Mouse (Mus musculus) ES-E14 (cell line): ENCODE data around the gene Apon. TPM values are rescaled to one million over a fixed set of nuclear protein-coding genes. Genes with fewer than 3 reads are reported as not detected.

ENCODE experiments used
- DNase-seq: peaks from one replicate; pipeline ENCODE4 v3.0.0-alpha.2; 2013; ENCODE audit warnings: low read depth, low spot score
- H3K27ac ChIP-seq: 2 replicates; pipeline ENCODE4 v1.5.1; 2012; ENCODE audit warnings: low read depth, mild to moderate bottlenecking, low read length, moderate library complexity, mixed read lengths; ENCODE audit not compliant: poor library complexity, insufficient read depth, severe bottlenecking
- H3K36me3 ChIP-seq: 2 replicates; pipeline ENCODE4 v1.6.1; 2012; ENCODE audit warnings: mild to moderate bottlenecking, low read length, moderate library complexity, mixed read lengths; ENCODE audit not compliant: control insufficient read depth, poor library complexity, insufficient read depth, severe bottlenecking
- H3K4me1 ChIP-seq, 2 experiments: fragments of 150-350 bp in 1 of 2; sonication (generic) in 1 of 2; 2 replicates each; pipeline ENCODE4 v1.6.1; 2012; ENCODE audit warnings: low read length in 2 of 2, mild to moderate bottlenecking in 1 of 2, mixed read lengths in 1 of 2; ENCODE audit not compliant: control insufficient read depth in 2 of 2, insufficient read depth in 2 of 2, poor library complexity in 1 of 2
- H3K4me3 ChIP-seq, 2 experiments: fragments of 150-350 bp in 1 of 2; sonication (generic) in 1 of 2; 2 replicates each; pipeline ENCODE4 v1.5.1; 2012; ENCODE audit warnings: low read length in 2 of 2, low read depth in 1 of 2, mild to moderate bottlenecking in 1 of 2, mixed read lengths in 1 of 2; ENCODE audit not compliant: insufficient read depth in 1 of 2, poor library complexity in 1 of 2, severe bottlenecking in 1 of 2
- H3K9ac ChIP-seq: 2 replicates; pipeline ENCODE4 v1.6.1; 2012; ENCODE audit warnings: low read depth, mild to moderate bottlenecking, low read length, mixed read lengths; ENCODE audit not compliant: poor library complexity, insufficient read depth, severe bottlenecking
- H3K9me3 ChIP-seq: fragments of 150-350 bp; sonication (generic); 2 replicates; pipeline ENCODE4 v1.6.1; 2012; ENCODE audit warnings: low read depth, mild to moderate bottlenecking, low read length; ENCODE audit not compliant: control insufficient read depth, insufficient read depth
- CHD2 ChIP-seq: IDR thresholded peaks from 2 replicates; pipeline ENCODE4 v1.6.1; 2014; ENCODE audit warnings: mild to moderate bottlenecking, low read depth, low read length, inconsistent platforms
- HCFC1 ChIP-seq: IDR thresholded peaks from 2 replicates; pipeline ENCODE4 v1.6.1; 2012; ENCODE audit warnings: low read length, inconsistent platforms, borderline replicate concordance; ENCODE audit not compliant: insufficient read depth
- MAFK ChIP-seq: IDR thresholded peaks from 2 replicates; pipeline ENCODE4 v1.6.1; 2014; ENCODE audit warnings: mild to moderate bottlenecking, low read depth, low read length, inconsistent platforms; ENCODE audit not compliant: insufficient read depth
- ZC3H11A ChIP-seq: IDR thresholded peaks from 2 replicates; pipeline ENCODE4 v1.6.1; 2012; ENCODE audit warnings: low read depth, mild to moderate bottlenecking, inconsistent platforms, low read length, borderline replicate concordance
- ZNF384 ChIP-seq: IDR thresholded peaks from 2 replicates; pipeline ENCODE4 v1.6.1; 2012; ENCODE audit warnings: low read depth, low read length, inconsistent platforms
- in situ Hi-C, 2 experiments: fragments of 600-800 bp; cut with MboI; formaldehyde crosslinking; loops; one replicate each; pipeline ENCODE4 v1.15.1; 2025; ENCODE audit warnings: low sequenced_read_pairs in 2 of 2, inconsistent platforms in 1 of 2; ENCODE audit not compliant: unreplicated experiment in 2 of 2
- total RNA-seq: library from RNA; depleted of rRNA; stranded (reverse); fragments of 300-350 nt; gene quantifications from 2 replicates; pipeline ENCODE4 v1.2.3, GENCODE M21; 2012; rRNA removed

Apon gene
- total RNA-seq, 1 experiment: 0.31 TPM

- TF ChIP-seq CHD2 (no peak), HCFC1 (no peak), ZC3H11A (no peak), MAFK (no peak), ZNF384 (no peak)
- in situ Hi-C loops: no loop called here
- Histone ChIP-seq H3K4me1 (peaks cover 0 to 6% of the 10 kb centered on the region in 2 experiments; a peak in 1 of 4 replicates), H3K4me3 (peak overlapping the region; percentile 87 to 89), H3K9me3 (no peaks in the 10 kb centered on the region), H3K9ac (peak overlapping the region; percentile 98), H3K27ac (peak overlapping the region; percentile 91), H3K36me3 (no peaks in the 10 kb centered on the region)
- no peak for DNase-seq
Measured at GRCm38 (mm10) chr10:128302357-128302756, 48.5 kb downstream of the Apon start.

- no peak for TF ChIP-seq ZC3H11A
- Histone ChIP-seq H3K9ac (peak overlapping the region; percentile 98), H3K9me3 (no peaks in the 10 kb centered on the region), H3K4me3 (peak overlapping the region; percentile 87 to 89), H3K27ac (peak overlapping the region; percentile 91), H3K36me3 (peaks cover under 1% of the 10 kb centered on the region; the same call in 1 of the 2 replicates), H3K4me1 (peaks cover 0 to 6% of the 10 kb centered on the region in 2 experiments; a peak in 1 of 4 replicates)
- DNase-seq: no peak
- in situ Hi-C loops: no loop called here
Measured at GRCm38 (mm10) chr10:128302785-128303125, 48.9 kb downstream of the Apon start.

GRCm38 (mm10) chr10:128303126-128304021 is 49.5 kb downstream of the Apon start, which contains the start of gene Pan2:
Pan2 (plus strand) TSS chr10:128303335.
- in situ Hi-C loops: no loop called here
- H3K36me3 ChIP-seq: peaks cover 5% of the 10 kb centered on the region; the same call in 1 of the 2 replicates

More at GRCm38 (mm10) chr10:128303126-128304021, 49.5 kb downstream of the Apon start, which contains the start of gene Pan2:
- Histone ChIP-seq H3K4me1 (peaks cover 0 to 6% of the 10 kb centered on the region in 2 experiments; a peak in 1 of 4 replicates), H3K9ac (peak within 1 kb of the TSS; percentile 98), H3K4me3 (peak within 1 kb of the TSS; percentile 87 to 89), H3K9me3 (no peaks in the 10 kb centered on the region), H3K27ac (peak within 1 kb of the TSS; percentile 94)
- peak; percentile 92 for TF ChIP-seq CHD2
- no peak for TF ChIP-seq MAFK
- TF ChIP-seq HCFC1: peak; percentile 66; the same call in 1 of the 2 replicates
- peak; percentile 98 for DNase-seq

Other genes with a start within 250 kb of the Apon start
- 0.22 TPM in 1 of 2 replicates, not detected in the other for gene Hsd17b6, start 246.5 kb upstream of the Apon start, total RNA-seq
- gene Prim1, start 238.9 kb upstream of the Apon start, total RNA-seq: 51.8 and 63.5 TPM in 2 replicates
- gene Naca, start 218.5 kb upstream of the Apon start, total RNA-seq: 746 and 1,114 TPM in 2 replicates
- gene Ptges3, start 195.1 kb upstream of the Apon start, total RNA-seq: 125 and 240 TPM in 2 replicates
- 1,760 and 2,075 TPM in 2 replicates for gene Atp5b, start 170.8 kb upstream of the Apon start, total RNA-seq
- 42.8 and 59.9 TPM in 2 replicates for gene Baz2a, start 162.5 kb upstream of the Apon start, total RNA-seq
- gene Rbms2, start 73.8 kb upstream of the Apon start, total RNA-seq: 23.2 and 30.8 TPM in 2 replicates
- 21.9 and 40.7 TPM in 2 replicates for gene Gls2, start 59.6 kb upstream of the Apon start, total RNA-seq
- 22.1 and 24.9 TPM in 2 replicates for gene Spryd4, start 42.3 kb upstream of the Apon start, total RNA-seq
- gene Mip, start 28.3 kb upstream of the Apon start, total RNA-seq: 2.8 and 6.8 TPM in 2 replicates
- 69.7 and 106 TPM in 2 replicates for gene Timeless, start 22.0 kb upstream of the Apon start, total RNA-seq
- gene Apof, start 14.6 kb downstream of the Apon start, total RNA-seq: 1.4 and 2.1 TPM in 2 replicates
- 10.6 and 22.7 TPM in 2 replicates for gene Stat2, start 16.5 kb downstream of the Apon start, total RNA-seq
- 4.1 and 6.1 TPM in 2 replicates for gene Il23a, start 44.7 kb downstream of the Apon start, total RNA-seq
- gene Pan2, start 49.2 kb downstream of the Apon start, total RNA-seq: 21.9 and 25.4 TPM in 2 replicates
- gene Cnpy2, start 68.4 kb downstream of the Apon start, total RNA-seq: 218 and 257 TPM in 2 replicates
- 107 and 143 TPM in 2 replicates for gene Cs, start 83.6 kb downstream of the Apon start, total RNA-seq
- gene Coq10a, start 114.9 kb downstream of the Apon start, total RNA-seq: 8.2 and 10.1 TPM in 2 replicates
- 11.1 and 11.4 TPM in 2 replicates for gene Ankrd52, start 123.0 kb downstream of the Apon start, total RNA-seq
- 0.36 and 0.53 TPM in 2 replicates for gene Slc39a5, start 147.1 kb downstream of the Apon start, total RNA-seq
- 25.3 and 28.2 TPM in 2 replicates for gene Nabp2, start 157.4 kb downstream of the Apon start, total RNA-seq
- gene Rnf41, start 157.6 kb downstream of the Apon start, total RNA-seq: 39.6 and 41.3 TPM in 2 replicates
- gene Smarcc2, start 205.2 kb downstream of the Apon start, total RNA-seq: 18.9 and 22.8 TPM in 2 replicates
- 894 and 1,090 TPM in 2 replicates for gene Myl6, start 240.0 kb downstream of the Apon start, total RNA-seq
- 2.0 and 3.7 TPM in 2 replicates for gene Myl6b, start 244.6 kb downstream of the Apon start, total RNA-seq